8 mouse cellular contexts compared by ENCODE assay signal in genomic region chr5:136173606-136174463, GRCm38 (mm10). TPM values are rescaled to one million over a fixed set of nuclear protein-coding genes. Genes with fewer than 3 reads are reported as not detected.
DNase-seq lines count a peak whose midpoint lies in the region; ATAC-seq lines count a peak whose summit lies in the region.
"Had no signal": no experiment of that assay in that cellular context is flagged by ENCODE, and none has a peak within 500 bp of the region (broad histone marks: within the 10 kb centered on the region; RNA-seq: fewer than 3 reads in every experiment).

No protein-coding gene starts in this region.

- H3K4me2 ChIP-seq in hindbrain, embryonic 15.5 days = no peak overlapping the region
- no peak overlapping the region for H3K4me2 ChIP-seq in hindbrain, embryonic 11.5 days (replicated peaks; ENCODE audit: low read depth, low read length)
- no peak overlapping the region for H3K4me2 ChIP-seq in midbrain, embryonic 16.5 days (ENCODE audit: low read length)
- H3K4me2 ChIP-seq: limb, embryonic 13.5 days had no signal

- peaks cover 34% of the 10 kb centered on the region for H3K4me1 ChIP-seq in hindbrain, embryonic 15.5 days (replicated peaks)
- H3K4me1 ChIP-seq in hindbrain, embryonic 11.5 days (replicated peaks; ENCODE audit: control insufficient read depth, insufficient read depth, low read length) = 0 out of 2 replicates have a peak, but pooled peaks cover 3% of the 10 kb centered on the region
- peaks cover 21% of the 10 kb centered on the region for H3K4me1 ChIP-seq in midbrain, embryonic 16.5 days (ENCODE audit: control insufficient read depth, insufficient read depth, low read length)

- H3K27me3 ChIP-seq in hindbrain, embryonic 15.5 days = no peaks in the 10 kb centered on the region
- H3K27me3 ChIP-seq in hindbrain, embryonic 11.5 days (ENCODE audit: control insufficient read depth, insufficient read depth, low read length) = no peaks in the 10 kb centered on the region; the same call in 1 of the 2 replicates
- no peaks in the 10 kb centered on the region for H3K27me3 ChIP-seq in midbrain, embryonic 16.5 days (ENCODE audit: control insufficient read depth, insufficient read depth, low read depth, low read length)

- H3K27ac ChIP-seq in hindbrain, embryonic 15.5 days (replicated peaks) = peak overlapping the region; percentile 21
- H3K27ac ChIP-seq in hindbrain, embryonic 11.5 days (ENCODE audit: low read depth, low read length) = no peak overlapping the region
- peak overlapping the region; percentile 70 for H3K27ac ChIP-seq in midbrain, embryonic 16.5 days (ENCODE audit: low read length)
- H3K27ac ChIP-seq: limb, embryonic 13.5 days had no signal

- WGBS in hindbrain, embryonic 15.5 days = 26% methylated on average over 9 of the region's 9 CpGs
- WGBS in hindbrain, embryonic 11.5 days = 61% methylated on average over 9 of the region's 9 CpGs
- 5% methylated on average over 9 of the region's 9 CpGs for WGBS in large intestine, adult 2 months
- 39% methylated on average over 9 of the region's 9 CpGs for WGBS in midbrain, embryonic 16.5 days

- DNase-seq in hindbrain, embryonic 11.5 days (ENCODE audit: low spot score) = no peak
- peak; percentile 40 for DNase-seq in NIH3T3 (ENCODE audit: low read depth)
- DNase-seq in cerebellum, postnatal 14 days = peak; percentile 81 to 82
- peak; percentile 89 for DNase-seq in large intestine, adult 2 months (ENCODE audit: low read depth, low spot score)
- peak; percentile 59 for DNase-seq in thymus, postnatal 4 days

- H3K9me3 ChIP-seq in hindbrain, embryonic 15.5 days = no peaks in the 10 kb centered on the region
- no peaks in the 10 kb centered on the region for H3K9me3 ChIP-seq in hindbrain, embryonic 11.5 days (ENCODE audit: control insufficient read depth, low read length)
- H3K9me3 ChIP-seq in midbrain, embryonic 16.5 days (replicated peaks; ENCODE audit: control insufficient read depth, low read length, poor library complexity, severe bottlenecking) = no peaks in the 10 kb centered on the region
- H3K9me3 ChIP-seq: limb, embryonic 13.5 days had no signal

- peaks cover 9% of the 10 kb centered on the region for H3K36me3 ChIP-seq in hindbrain, embryonic 15.5 days
- H3K36me3 ChIP-seq in hindbrain, embryonic 11.5 days (ENCODE audit: control insufficient read depth, insufficient read depth, low read length) = no peaks in the 10 kb centered on the region
- peaks cover 6% of the 10 kb centered on the region for H3K36me3 ChIP-seq in midbrain, embryonic 16.5 days (ENCODE audit: control insufficient read depth, insufficient read depth, low read length)

- H3K4me3 ChIP-seq in hindbrain, embryonic 15.5 days = no peak overlapping the region
- H3K4me3 ChIP-seq in hindbrain, embryonic 11.5 days (ENCODE audit: low read depth, low read length) = no peak overlapping the region
- no peak overlapping the region for H3K4me3 ChIP-seq in midbrain, embryonic 16.5 days (ENCODE audit: low read depth, low read length)
- H3K4me3 ChIP-seq: limb, embryonic 13.5 days had no signal

- ATAC-seq in hindbrain, embryonic 15.5 days (ENCODE audit: low FRiP score, low read depth) = no peak
- ATAC-seq in hindbrain, embryonic 11.5 days (ENCODE audit: low FRiP score) = no peak
- no peak for ATAC-seq in midbrain, embryonic 16.5 days

- H3K9ac ChIP-seq in hindbrain, embryonic 15.5 days = no peak overlapping the region
- no peak overlapping the region for H3K9ac ChIP-seq in hindbrain, embryonic 11.5 days (ENCODE audit: low read depth, low read length)
- H3K9ac ChIP-seq in midbrain, embryonic 16.5 days (ENCODE audit: low read depth, low read length) = peak overlapping the region; percentile 44; the same call in 1 of the 2 replicates
- H3K9ac ChIP-seq: limb, embryonic 13.5 days had no signal

RNA-seq across cellular contexts. Expression of gene Orai2, which starts 3.3 kb away (rescaled TPM):
- polyA plus RNA-seq in hindbrain, embryonic 15.5 days (2015; fragmentation: Nextera tagmentation; extraction: Ambion mirVana) = 40.9 and 47.9 TPM in 2 replicates
- polyA plus RNA-seq in hindbrain, embryonic 11.5 days (2014; fragmentation: Nextera tagmentation; extraction: Ambion mirVana) = 8.2 and 8.3 TPM in 2 replicates
- polyA plus RNA-seq in large intestine, adult 2 months (2012; rRNA removed) = 25.3 and 37.0 TPM in 2 replicates
- polyA plus RNA-seq in midbrain, embryonic 16.5 days (2015; fragmentation: Nextera tagmentation; extraction: Ambion mirVana) = 47.1 and 52.0 TPM in 2 replicates

RNA-seq across cellular contexts. Expression of gene Prkrip1, which starts 24.9 kb away (rescaled TPM):
- 60.6 and 61.2 TPM in 2 replicates for polyA plus RNA-seq in hindbrain, embryonic 15.5 days (2015; fragmentation: Nextera tagmentation; extraction: Ambion mirVana)
- 86.1 and 87.6 TPM in 2 replicates for polyA plus RNA-seq in hindbrain, embryonic 11.5 days (2014; fragmentation: Nextera tagmentation; extraction: Ambion mirVana)
- 10.4 and 12.0 TPM in 2 replicates for polyA plus RNA-seq in large intestine, adult 2 months (2012; rRNA removed)
- polyA plus RNA-seq in midbrain, embryonic 16.5 days (2015; fragmentation: Nextera tagmentation; extraction: Ambion mirVana) = 59.4 and 73.5 TPM in 2 replicates

RNA-seq across cellular contexts. Expression of gene Alkbh4, which starts 37.9 kb away (rescaled TPM):
- 18.8 and 22.0 TPM in 2 replicates for polyA plus RNA-seq in hindbrain, embryonic 15.5 days (2015; fragmentation: Nextera tagmentation; extraction: Ambion mirVana)
- polyA plus RNA-seq in hindbrain, embryonic 11.5 days (2014; fragmentation: Nextera tagmentation; extraction: Ambion mirVana) = 18.8 and 20.3 TPM in 2 replicates
- 19.7 and 21.5 TPM in 2 replicates for polyA plus RNA-seq in large intestine, adult 2 months (2012; rRNA removed)
- 20.4 and 20.5 TPM in 2 replicates for polyA plus RNA-seq in midbrain, embryonic 16.5 days (2015; fragmentation: Nextera tagmentation; extraction: Ambion mirVana)

RNA-seq across cellular contexts. Expression of gene Lrwd1, which starts 38.0 kb away (rescaled TPM):
- 24.6 and 25.9 TPM in 2 replicates for polyA plus RNA-seq in hindbrain, embryonic 15.5 days (2015; fragmentation: Nextera tagmentation; extraction: Ambion mirVana)
- 34.7 and 37.5 TPM in 2 replicates for polyA plus RNA-seq in hindbrain, embryonic 11.5 days (2014; fragmentation: Nextera tagmentation; extraction: Ambion mirVana)
- polyA plus RNA-seq in large intestine, adult 2 months (2012; rRNA removed) = 20.9 and 25.0 TPM in 2 replicates
- 27.1 and 28.1 TPM in 2 replicates for polyA plus RNA-seq in midbrain, embryonic 16.5 days (2015; fragmentation: Nextera tagmentation; extraction: Ambion mirVana)

RNA-seq across cellular contexts. Expression of gene Polr2j, which starts 57.4 kb away (rescaled TPM):
- polyA plus RNA-seq in hindbrain, embryonic 15.5 days (2015; fragmentation: Nextera tagmentation; extraction: Ambion mirVana) = 206 and 213 TPM in 2 replicates
- polyA plus RNA-seq in hindbrain, embryonic 11.5 days (2014; fragmentation: Nextera tagmentation; extraction: Ambion mirVana) = 238 and 247 TPM in 2 replicates
- 106 and 116 TPM in 2 replicates for polyA plus RNA-seq in large intestine, adult 2 months (2012; rRNA removed)
- polyA plus RNA-seq in midbrain, embryonic 16.5 days (2015; fragmentation: Nextera tagmentation; extraction: Ambion mirVana) = 190 and 194 TPM in 2 replicates
